Mouse (Mus musculus): Measurements from ENCODE around the gene Smarca2.

- TF ChIP-seq EP300 (IDR thresholded peaks at IDR 0.05): no peak
- TF ChIP-seq CTCF (IDR thresholded peaks at IDR 0.05): no peak
Observed at GRCm38 (mm10) chr19:26758156-26758555, 153.3 kb downstream of the Smarca2 start.
